Mouse (Mus musculus) right cerebral cortex, postnatal 10 days (tissue): Measurements from ENCODE around the gene Macrod1.
"Not testable (repeated sequence)": the region's sequence is repeated elsewhere in the genome, so short reads cannot be mapped to it uniquely, and the experiment has no call there.

Experiments
- DNase-seq, 2 experiments: peaks; one replicate each; pipeline ENCODE4 v3.0.0; 2021; ENCODE audit warnings: low spot score in 2 of 2

Gene Macrod1

GRCm38 (mm10) chr19:7057126-7057721 is 614 bp downstream of the Macrod1 start:
- peak in 1 of 2 experiments; percentile 64 for DNase-seq

DNA sequence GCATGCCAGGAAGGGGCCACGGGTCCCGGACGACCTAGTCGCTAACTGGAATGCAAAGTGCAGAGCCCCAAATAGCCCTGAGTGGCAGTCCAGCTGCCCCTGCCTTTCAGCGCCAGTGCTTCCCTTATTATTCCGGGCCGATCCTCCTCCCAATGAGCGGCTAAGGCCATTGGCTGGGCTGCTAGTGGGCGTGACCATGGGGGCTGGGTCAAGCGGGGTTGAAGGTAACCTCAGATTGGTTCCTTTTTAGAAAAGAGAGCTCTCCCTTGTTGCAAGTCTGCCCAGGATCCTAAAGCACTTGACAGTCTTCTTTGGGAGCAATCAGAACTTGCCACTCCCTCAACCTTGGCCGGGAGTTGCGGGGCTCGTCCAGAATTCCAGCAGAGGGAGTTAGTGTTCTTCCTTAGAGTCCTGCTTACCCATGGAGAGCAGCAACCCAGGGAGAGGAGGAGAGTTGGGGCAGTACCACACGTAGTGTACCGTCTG is 1.2 kb downstream of the Macrod1 start:
- DNase-seq, result peak; percentile 81 to 82

DNA sequence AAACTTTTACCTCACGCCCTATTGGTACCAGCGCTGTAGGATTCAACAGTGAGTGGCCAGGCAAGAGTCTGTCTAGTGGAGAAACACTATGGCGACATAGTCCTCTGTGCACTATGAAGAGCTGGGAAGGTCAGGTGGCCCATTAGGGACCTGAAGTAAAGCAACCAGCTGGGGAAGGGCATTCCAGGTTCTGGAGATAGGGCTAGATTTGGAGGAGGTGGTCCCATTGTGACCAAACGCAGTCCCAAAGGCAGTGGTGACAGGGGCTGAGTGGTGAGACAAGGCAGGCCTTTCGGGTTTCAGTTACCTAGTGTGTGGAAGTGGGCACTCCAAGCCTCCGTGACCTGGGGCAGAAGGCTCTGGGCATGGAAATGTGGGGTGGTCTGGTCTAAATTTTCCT is 1.9 kb downstream of the Macrod1 start:
- DNase-seq, result no peak

DNA sequence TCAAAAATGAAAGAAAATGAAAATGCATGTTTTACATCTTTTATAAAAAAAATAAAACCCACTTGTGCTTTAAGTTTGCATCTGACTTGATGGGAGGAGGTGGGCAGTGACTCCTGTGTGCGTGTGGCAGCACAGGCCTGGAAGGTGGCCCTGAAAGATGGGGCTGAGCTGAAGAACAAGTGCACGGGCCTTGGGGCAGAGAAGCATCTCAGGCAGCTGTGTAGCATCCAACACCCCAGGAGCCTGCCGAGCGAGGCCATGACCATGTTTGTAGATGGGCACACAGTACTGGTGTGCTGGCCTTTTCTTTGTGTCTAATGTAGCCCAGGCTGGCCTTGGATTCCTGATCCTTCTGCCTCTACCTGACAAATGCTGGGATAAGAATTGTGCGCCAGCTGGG is 5.5 kb downstream of the Macrod1 start:
- DNase-seq, result no peak

DNA sequence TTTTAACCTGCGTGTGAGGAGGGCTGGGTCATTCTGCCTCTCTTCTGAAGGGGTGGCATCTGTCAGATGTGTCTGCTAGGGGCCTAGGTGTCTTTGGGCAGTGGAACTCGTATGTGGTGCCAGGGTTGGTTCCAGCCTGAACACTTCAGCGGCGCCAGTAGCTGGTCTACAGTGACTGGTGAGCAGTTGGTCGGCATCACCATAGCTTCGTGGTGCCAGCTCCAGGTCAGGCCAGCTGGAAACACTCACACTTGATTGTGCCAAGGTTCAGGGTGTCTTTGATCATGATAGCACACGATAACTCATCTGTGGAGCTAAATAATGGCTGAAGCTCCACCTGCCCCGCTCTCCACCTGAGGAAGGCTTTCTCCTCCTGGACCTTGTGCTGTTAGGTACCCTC is 6.3 kb downstream of the Macrod1 start:
- no peak for DNase-seq

- DNase-seq, result peak; percentile 88 to 91
Observed at GRCm38 (mm10) chr19:7064571-7064970, 8.0 kb downstream of the Macrod1 start.

DNA sequence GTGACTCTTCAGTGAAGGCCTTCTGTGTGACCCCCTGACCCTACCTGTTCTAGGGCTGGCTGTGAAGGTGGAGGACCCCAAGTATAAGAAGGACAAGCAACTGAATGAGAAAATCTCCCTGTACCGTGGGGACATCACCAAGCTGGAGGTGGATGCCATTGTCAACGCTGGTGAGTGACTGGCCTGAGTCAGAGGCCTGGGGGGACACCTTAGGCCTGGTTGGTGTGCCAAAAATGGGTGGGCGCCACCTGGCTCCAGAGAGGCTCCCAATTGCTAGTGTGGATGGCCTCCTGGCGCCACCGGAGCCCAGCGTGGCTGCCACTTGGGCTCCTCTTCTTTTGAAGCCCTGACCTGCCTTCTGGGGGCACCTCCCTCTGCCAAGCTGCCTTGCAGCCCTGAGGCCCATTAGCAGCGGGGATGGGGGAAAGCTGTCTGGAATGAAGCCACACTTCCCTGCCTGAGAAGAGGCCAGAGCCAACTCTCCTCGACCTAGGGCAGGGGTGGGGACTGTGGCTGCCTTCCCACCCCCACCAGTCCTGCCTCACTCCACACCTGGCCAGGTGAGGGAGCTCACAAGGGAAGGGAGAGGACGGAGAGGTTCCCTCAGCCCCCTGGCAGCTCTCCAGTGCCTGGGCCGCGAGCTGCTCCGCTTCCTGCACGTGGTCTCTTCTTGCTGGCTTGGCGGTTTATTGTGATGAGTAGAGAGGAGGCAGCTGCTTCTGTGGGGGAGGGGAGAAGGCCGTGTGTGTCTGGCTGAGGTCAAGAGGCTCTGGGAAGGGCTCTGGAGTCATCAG is 9.6 kb downstream of the Macrod1 start:
- peak; percentile 64 to 69 for DNase-seq

DNA sequence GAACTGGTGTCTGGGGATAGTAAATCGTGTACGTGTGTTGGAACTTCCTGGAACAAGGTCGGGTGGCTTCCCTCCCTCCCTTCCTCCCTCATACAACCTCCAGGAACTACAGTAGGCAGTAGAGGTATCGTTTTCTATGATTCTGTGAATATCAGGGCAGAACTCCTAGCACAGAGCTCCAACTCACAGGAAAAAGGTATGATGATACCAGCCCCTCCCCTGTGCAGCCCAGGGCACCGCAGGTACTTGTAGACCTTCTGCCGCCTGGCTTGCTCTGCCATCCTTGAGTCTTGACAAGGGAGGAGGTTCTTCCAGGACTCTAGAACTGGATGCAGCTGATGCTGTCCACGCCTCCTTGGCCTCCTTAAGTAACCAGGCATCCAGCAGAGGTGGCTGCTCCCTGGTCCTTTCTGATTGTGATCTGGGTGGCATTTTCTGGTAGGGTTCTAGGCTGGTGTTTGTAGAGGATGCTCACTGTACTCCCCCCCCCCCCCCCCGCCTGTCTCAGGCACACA is 10.3 kb downstream of the Macrod1 start:
- DNase-seq, result no peak

GRCm38 (mm10) chr19:7067344-7068050 is 10.9 kb downstream of the Macrod1 start:
- no peak for DNase-seq

GRCm38 (mm10) chr19:7068136-7068535 is 11.5 kb downstream of the Macrod1 start:
- peak; percentile 74 to 88 for DNase-seq

GRCm38 (mm10) chr19:7068661-7069531 is 12.3 kb downstream of the Macrod1 start:
- DNase-seq, result peak in 1 of 2 experiments; percentile 61

GRCm38 (mm10) chr19:7069781-7070763 is 13.5 kb downstream of the Macrod1 start:
- no peak for DNase-seq

DNA sequence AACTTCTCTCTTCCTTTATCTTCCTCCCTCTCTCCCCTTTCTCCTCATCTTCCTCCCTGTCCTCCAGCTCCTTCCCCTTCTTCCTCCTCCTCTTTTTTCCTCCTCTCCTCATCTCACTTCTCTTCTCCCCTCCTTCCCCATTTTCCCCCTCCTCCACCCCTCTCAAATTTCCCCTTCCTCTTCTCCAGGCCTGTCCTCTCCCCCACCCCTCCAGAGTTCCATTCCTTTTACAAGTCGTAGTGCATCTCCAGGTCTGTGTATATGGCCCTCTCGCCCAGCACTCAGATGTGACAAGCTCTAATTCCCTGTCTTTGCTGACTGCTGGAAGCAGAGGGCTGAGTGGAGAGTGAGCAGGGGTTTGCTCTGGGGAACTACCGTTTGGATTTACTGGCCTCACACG is 14.2 kb downstream of the Macrod1 start:
- no peak for DNase-seq

GRCm38 (mm10) chr19:7072221-7072620 is 15.6 kb downstream of the Macrod1 start:
- no peak for DNase-seq

- DNase-seq, result no peak
Observed at GRCm38 (mm10) chr19:7073997-7074781, 17.6 kb downstream of the Macrod1 start.

- not testable (repeated sequence) for DNase-seq
Observed at GRCm38 (mm10) chr19:7075336-7075735, 18.7 kb downstream of the Macrod1 start.

DNA sequence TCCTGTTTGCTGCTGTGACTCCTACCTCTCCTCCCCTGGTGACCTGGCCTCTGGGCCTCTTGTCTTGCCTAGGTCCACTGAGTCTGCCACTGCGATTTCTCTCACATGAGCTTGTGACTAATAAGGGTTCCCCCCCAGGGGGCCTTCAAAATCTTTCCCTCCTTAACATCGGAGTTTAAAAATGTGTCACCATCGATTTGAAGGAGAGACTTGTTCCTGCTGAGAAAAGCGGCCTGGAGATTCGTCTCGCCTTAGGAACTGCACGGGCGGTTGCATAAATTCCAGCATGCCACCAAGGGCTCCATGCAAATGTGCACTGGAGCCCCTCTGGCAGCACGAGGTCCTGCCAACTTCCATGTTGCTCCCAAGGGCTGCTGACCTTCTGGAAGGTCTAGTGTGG is 21.1 kb downstream of the Macrod1 start:
- no peak for DNase-seq

DNA sequence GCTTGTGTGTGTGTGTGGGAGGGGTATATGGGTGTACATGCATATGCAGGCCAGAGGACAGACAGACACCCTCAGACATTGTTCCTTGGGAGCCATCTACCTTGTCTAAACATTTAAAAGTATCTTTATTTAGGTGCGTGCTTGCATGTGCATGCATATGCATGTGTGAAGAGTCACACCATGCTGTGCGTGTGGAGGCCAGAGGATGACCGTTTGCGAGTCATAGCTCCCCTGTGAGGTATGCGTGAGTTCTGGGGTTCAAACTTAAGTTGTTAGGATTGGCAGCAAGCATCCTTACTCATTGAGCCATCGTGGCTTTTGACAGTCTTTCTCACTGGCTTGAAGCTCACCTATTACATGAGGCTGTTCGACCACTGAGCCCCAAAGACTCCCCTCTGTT is 21.7 kb downstream of the Macrod1 start:
- DNase-seq, result no peak

DNA sequence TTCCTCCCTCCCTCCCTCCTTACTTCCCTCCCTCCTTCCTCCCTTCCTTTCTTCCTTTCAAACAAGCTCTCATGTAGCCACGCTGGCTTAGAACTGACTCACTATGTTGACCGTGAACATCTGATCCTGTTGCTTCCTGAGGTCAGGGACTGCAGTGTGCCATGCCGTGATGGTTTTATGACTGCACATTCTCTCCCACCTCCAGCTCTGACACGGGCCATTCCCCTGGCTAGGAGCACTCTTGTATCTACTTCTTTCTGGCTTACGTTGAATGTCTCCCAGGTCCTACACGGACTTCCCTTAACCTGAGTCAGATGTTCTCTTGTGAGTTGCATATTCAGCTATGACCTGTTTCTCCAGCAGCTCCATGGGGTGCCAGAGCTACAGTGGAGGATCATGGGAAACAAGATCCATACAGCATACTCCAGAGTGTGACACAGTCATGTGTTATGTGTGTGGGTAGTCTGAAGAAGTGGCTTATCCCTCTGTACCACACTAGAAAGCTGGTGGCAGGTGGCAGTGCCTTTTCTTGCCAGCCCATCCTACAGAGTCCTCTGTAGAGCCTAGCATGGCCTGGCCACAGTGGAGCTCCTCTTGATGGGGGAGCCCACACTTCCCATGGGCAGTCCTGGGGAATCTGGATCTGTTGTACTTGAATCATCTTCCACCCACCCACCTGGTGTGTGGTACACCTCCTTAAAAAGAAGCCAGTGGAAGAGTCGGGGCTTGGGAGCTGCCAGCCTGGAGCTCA is 25.1 kb downstream of the Macrod1 start:
- DNase-seq, result no peak
